Mouse (Mus musculus): ENCODE measurements at regions not wholly inside any gene's neighbourhood (a gene's known extent, or its start where the extent isn't known, plus 50 kb on each side); places are given as distances from the start of the nearest gene placed in this dataset.

DNA sequence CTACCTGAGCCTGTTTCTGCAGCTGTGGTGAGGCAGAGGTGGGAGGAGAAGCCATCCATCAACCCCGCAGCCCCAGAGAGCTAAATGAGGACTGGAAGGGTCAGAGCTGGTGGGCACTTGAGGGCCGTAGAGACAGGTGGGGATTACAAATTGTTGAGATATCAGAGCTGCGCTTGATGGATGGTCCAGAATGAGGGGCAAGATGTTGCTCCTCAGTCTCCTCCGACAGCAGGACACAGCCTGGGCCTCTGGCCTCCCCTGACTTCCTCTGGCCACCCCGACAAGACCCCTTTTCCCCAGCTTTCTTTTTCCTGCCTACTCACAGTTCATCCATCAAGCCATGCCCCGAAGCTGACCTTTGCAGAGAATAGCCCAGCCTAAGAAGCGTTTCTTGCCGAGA is 142.0 kb upstream of the Zfp703 start:
- DNase-seq (ENCODE audit: low read depth in 1 of 2, low spot score in 2 of 2) = no peak

DNA sequence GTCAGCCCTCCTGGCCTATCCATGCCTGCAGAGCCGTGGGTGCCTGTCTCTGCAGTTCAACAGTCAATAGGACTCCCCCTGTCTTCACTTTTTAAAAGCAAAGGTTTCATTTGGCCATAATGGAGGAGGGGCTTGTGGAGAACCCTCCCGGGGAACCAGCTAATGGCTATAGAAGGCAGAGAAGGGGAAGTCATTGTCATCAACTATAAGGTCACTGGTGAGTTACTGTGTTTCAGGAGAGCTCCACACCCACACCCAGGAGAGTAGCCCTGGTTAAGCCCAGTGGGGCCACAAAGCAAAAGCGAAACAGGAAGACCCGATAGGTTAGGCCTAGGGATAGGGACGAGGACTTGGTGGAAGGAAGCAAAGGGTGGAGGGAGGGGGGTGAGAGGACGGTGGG is 141.5 kb upstream of the Zfp703 start:
- peak; percentile 34 to 39 for DNase-seq (ENCODE audit: low read depth in 1 of 2, low spot score in 2 of 2)

DNA sequence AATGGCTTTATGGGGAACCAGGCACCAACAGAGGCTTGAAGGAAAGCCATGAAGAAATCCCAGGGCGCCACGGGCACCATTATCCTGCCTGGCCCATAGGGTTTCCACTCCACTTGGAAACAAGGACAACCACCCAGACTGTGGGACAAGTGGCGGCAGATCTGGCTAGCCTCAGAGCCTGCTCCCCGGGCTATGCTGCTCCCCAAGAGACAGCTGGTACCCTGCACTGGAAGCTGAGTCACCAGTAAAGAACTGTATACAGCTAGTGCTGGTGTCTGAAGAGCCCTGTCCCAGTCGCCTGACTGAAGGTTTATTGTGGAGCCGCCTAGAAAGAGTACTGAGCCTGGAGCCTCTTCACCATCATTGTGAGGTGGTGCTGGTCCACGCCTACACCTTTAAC is 140.6 kb upstream of the Zfp703 start:
- DNase-seq (ENCODE audit: low read depth in 1 of 2, low spot score in 2 of 2) = no peak

DNA sequence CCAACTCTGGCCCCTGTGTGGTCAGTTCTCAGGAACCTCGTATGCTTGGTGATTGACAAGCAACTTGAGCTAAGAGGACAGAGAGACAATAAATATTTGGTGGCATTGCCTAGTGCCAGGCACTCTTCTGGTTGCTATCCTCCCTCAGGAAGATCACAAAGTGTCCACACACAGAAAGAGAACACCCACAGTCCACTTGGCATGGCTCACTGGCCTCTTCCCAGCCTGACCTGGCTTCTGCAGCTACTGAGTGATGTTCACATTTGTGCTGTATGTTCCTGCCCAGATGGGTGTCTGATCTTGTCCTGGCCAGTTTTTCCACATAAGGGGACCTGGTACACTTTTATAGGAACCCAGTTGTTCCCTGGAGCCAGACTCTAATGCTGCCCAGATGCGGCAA is 136.8 kb upstream of the Zfp703 start:
- no peak for DNase-seq (ENCODE audit: low read depth in 1 of 2, low spot score in 2 of 2)

DNA sequence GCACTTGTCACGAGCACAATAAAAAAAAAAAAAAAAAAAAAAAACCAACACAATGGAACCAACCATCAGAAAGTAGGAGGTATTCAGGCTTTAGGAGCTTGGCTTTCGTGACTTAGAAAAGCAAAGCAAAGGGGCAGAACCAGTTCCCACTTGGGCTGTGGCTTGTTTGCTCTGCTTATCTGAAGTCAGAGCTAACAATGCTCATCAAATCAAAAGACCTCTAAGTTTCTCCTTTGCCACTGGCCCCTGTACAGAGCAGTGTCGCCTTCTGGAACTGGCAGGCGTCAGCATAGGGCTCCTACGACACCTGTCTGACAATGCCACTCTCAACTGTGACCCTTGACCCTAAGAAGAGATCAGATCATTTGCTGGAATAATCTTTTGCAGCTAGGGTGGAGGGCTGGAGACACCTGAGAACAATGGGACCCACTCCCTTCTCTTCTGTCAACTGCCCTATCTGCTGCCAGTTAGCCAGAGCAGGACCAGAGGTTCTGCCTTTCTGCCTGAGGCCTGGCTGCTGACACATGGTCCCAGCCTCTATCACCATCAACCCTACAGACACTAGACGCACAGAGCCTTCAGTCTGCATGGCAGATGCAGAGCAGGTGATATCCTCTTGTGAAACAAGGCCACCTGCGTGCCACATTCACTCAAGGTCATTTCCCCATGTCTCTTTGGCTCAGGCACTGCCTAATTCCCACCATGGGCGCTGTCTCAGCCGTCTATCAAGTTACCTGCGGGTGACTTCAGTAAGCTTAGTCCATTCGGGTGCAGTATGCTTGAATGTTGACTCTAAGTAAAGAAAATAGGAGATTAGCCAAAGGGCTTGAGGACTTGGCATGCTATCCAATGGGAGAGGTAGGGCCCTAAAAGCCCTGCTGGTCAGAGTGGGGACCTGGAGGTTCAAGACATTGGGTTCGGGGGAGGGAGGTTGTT is 136.1 kb upstream of the Zfp703 start:
- no peak for DNase-seq (ENCODE audit: low read depth in 1 of 2, low spot score in 2 of 2)

DNA sequence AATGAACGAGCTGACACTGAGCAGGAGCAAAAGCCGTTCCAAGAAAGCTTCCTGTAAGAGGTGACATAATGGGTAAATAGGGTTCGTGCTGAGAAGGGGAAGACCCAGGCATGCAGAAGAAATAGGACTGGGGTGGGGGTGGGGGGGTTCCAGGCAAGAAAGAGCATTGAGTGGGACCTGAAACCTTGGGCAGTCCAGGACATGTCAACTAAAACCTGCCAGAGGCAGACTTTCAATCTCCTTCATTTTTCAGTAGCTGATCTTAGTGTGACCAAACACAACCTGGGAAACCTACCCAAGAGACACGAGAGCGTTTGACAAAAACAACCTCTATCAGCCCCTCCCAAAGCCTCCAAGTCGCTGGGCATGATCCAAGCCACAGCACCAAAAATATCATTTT is 133.4 kb upstream of the Zfp703 start:
- DNase-seq (ENCODE audit: low read depth in 1 of 2, low spot score in 2 of 2) = no peak

DNA sequence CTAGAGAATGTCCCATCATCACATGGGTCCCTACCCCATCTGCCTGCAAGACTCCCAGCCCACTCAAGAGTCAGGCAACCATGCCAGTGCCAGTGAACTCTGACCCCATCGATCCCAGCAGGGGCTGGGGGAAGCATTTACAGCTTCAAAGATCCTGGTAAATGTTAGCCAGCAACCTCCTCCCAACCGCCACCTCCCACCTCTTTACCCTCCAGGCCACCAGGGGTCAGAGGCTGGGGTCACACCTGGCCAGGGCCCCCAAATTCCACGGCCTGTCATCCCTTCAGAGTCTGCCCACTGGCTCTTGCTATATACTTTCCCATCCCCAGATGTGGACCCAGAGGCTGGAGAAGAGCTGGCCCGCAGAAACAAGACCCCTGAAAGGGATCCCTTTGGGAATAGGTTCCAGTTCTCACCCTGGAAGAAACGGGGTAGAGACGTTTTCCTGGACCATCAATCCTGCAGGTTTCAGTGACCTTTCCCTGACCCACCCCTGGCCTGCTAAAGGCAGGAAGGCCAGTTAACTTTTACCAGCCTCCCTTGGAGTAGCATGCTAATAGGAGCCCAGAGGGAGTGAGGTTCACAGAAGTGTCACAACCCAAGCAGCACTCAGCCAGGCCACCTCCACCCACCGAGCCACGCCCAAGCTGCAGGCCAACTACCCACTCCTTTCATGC is 132.9 kb upstream of the Zfp703 start:
- no peak for DNase-seq (ENCODE audit: low read depth in 1 of 2, low spot score in 2 of 2)

DNA sequence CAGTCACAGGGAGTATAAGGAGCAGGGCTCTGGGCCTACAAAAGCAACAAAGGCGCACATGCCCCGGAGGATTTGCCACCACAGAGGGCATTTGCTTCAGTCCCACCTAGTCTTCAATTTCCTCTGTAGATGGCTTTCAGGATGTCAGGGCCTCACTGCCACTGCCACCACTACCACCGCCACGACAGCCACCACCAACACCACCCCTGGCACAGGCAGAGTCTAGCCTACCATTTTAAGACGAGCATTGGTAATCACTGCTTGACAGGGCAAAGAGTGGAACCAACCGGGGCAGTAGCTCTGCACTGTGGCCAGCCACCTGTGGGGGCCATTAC is 132.3 kb upstream of the Zfp703 start:
- DNase-seq (ENCODE audit: low read depth in 1 of 2, low spot score in 2 of 2) = no peak

DNA sequence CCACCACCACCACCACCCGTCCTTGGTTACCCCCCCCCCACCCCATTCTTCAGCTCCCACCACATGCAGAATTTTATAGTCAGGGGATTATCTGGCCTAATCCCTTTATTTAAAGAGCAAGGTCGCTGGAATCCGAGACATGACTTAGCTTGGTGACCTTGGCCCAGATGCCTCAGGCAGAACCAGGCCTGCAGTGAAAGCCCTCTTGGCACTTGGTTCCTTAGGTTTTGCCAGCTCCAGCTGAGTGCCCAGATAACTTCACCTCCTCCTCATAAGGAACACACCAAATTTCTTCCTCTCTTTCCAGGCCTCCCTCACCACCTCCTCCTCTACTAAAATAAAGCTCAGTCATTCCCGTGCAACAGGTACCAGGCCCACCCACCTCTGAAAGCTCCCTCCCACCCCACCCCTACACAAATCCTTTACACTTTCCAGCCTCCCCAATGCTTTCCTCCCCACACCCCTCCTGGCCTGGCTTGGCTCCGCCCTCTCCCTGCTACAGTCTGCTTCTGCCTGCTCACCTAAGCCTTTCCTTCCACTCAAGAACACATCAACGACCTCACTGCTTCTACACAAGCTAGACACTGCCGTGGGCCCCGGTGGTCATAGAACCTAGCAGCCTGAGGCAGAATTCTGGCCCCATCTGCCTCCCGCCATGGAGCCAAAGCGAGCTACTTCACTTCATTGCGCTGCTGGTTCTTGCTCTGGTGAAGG is 131.5 kb upstream of the Zfp703 start:
- no peak for DNase-seq (ENCODE audit: low read depth in 1 of 2, low spot score in 2 of 2)

DNA sequence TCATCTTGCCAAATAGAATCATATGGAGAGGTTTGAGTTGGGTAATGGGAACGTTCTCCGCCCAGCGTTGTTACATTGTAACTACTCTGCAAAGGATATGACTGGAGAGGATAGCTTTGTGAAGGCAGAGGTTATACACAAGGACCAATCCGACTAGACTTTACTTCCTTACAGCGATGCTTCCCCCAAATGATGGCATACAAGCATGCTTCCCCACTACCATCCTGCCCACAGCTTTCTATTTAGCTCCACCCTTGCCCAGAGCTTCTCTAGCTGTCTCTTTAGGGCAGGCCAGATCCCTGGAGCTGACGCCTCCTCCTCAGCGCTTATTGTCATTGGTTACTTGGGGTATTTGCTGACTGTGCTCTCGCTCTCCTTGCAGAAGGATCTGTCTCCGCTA is 130.1 kb upstream of the Zfp703 start:
- DNase-seq (ENCODE audit: low read depth in 1 of 2, low spot score in 2 of 2) = no peak

DNA sequence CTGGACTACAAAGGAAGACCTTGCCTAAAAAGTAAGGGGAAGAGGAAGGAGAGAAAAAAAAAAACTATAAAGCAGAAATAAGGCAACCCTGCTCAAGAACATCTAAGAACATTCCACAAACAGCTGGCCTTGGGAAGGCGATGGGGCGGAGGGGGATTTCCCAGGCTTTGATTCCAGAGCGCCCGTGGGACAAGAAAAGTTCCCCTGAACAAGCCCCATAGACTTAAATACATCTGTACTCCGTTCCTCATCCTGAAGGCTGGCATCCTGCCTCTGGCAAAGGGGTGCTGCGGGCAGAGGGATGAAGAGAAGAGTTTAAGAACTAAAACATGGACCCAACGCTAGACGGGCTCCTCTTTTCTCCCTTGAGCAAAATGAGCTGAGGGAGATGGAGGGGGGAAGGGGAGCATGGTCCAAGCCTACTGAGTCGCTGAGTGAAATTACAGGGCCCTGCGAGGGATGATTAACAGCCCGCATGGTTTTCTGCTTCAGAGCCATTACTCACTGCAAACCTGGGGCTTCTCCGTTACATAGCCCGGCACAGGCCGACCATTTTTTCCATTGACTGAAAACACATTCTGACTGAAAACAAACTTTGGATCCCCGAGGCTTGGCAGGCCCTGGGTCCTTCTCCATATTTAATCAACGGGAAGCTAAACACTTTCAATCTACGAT is 128.9 kb upstream of the Zfp703 start:
- DNase-seq (ENCODE audit: low read depth in 1 of 2, low spot score in 2 of 2) = no peak

DNA sequence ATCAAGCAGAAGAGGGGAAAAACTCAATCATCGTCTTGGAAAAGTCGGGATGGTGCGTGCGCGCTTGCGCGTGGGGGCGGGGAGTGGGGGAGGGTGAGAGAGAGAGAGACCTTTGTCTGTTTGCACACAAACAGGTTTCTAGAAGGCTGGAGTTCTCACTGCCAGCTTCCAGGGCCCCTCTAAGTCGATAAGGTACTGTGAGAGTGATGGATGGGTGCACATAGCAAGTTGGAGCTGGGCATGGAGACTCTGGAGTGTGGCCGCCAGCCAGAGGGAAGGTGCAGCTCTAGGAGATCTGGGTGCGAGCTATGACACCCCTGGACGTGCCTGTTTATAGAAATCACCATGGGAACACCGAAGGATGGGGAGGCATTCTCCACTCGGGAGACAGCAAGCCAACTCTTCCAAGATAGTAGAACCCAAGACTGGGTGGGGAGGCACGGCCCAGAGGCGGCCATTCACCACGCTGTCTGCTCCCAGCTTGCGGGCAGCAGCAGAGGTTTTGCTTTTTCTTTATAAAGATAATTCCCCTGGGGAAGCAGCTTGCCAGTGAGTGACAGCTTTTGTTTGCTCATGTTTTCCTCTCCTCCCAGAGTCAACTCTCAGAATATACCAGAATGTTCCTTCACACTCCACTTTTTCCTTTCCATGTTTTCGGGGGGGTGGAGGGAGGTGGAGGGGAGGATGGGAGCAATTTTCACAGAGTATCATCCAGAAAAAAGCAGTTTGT is 128.0 kb upstream of the Zfp703 start:
- no peak for DNase-seq (ENCODE audit: low read depth in 1 of 2, low spot score in 2 of 2)

DNA sequence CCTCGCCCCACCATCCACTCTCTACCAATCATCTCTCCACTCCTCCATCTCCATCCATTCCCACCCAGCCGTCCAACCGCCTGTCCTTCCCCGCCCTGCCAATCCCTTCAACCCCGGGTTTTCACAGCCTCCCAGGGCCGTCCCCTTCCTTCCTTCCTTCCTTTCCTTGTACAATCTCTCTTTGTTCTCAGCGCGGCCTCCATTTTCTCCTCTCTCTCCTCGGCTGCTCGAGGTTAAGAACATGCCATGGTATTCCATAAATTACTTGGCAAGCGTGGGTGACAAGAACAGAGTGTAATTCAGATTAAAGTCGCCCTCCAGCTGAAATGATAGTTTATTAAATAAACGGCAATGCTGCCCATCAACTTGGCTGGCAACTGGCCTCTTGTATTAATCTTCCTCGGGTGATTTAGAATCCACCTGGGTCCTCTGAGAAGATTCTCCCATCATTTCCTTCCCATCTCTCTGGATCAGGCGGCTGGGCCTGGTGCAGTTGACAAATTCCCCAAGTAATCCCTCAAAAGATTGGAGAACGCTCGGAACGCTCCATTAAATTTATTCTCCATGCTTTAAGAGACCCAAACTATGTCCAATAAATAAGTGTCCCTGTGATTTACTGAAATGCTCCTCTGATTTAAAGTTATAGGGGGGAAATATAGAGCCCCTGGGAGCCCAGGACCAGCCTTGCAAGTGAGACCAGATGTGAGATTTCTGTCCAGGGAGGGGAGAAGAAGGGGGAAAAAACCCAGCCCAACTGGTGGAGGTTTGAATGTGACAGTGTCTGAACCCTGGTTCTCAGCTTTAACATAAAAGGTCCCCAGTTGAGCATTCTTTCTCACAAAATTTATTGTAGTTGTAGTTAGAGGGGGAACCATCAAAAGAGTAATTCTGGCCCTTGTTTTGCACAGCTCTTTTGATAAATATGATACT is 125.0 kb upstream of the Zfp703 start:
- DNase-seq (ENCODE audit: low read depth in 1 of 2, low spot score in 2 of 2) = no peak

DNA sequence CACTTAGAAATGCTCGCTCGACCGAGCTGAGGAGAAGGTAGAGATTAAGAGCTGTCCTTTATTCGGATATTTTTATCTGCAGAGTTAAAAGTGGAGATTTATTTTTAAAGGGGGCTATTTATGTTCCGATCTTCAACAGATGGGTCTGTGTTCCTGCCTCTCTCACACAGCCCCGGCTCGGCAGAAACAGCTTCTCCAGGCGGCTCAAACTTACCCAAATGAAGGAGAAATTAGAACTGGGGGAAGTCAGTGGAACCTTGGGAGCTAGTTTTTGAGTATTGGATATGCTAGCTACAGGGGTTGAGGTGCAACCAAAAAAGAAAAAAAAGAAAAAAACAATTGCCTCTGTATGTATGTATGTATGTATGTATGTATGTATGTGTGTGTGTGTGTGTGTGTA is 124.2 kb upstream of the Zfp703 start:
- DNase-seq (ENCODE audit: low read depth in 1 of 2, low spot score in 2 of 2) = no peak

DNA sequence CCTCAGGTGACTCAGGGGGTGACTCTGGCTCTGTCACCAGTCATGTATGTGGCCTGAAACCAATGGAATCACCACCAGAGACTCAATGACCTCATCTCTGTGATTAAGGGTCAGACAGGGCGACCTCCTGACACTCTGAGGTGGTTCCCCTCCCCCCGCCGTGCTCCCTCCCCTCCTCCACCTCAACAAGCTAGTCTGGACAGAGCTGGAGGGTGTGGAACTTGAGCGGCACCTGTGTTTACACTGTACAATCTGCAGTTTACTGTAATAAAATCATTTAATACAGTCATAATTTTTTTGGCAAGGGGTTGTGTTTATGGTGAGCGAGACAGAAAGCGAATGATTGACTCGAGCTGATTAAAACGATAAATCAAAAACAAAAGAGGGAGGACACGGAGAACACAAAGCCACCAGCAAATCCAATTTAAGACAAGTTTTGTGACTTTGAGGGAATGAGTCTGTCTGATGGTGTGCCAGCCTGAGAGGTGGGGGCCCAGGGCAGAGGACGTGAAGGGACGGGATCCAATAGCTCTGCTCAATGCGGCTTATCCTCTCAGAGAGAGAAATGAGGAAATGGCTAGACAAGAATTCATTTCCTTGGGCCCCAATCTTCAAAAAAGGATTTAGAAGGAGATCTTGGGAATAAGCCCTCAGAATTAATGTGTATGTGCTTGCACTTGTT is 122.4 kb upstream of the Zfp703 start:
- no peak for DNase-seq (ENCODE audit: low read depth in 1 of 2, low spot score in 2 of 2)

DNA sequence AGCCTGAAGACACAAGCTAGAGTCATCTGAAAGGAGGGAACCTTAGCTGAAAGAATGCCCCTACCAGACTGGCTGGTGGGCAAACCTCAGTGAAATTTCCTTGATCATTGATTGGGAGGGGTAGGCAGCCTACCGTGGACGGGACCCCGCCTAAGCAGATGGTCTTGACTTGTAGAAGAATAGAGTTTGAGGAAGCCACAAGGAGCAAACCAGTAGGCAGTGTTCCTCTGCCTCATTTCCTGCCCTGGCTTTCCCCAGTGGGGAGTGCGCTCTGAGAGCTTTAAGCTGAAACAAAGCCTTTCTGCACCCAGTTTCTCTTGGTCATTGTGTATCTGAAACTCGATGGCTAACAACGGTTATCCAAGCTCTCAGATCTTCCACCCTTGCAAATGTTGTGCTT is 121.9 kb upstream of the Zfp703 start:
- DNase-seq (ENCODE audit: low read depth in 1 of 2, low spot score in 2 of 2) = no peak

DNA sequence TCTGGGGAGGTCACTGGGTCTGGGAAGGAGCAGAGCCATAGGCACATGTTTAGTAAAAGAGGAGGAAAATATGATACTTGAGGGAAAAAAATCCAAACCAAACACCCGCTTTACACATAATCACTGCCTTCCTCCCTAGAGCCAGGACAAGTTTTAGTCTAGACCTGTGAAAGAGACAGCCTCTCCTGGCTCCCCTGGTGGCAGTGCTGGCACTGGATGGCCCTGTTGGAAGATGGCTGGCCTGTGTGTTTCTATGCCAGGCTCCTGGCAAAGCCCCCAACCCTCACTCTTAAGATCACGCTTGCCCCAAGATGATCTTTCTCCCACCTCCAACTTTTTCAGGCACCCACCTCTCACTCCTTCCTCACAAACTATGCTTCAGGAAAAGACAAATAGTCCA is 112.6 kb upstream of the Zfp703 start:
- no peak for DNase-seq (ENCODE audit: low read depth in 1 of 2, low spot score in 2 of 2)

DNA sequence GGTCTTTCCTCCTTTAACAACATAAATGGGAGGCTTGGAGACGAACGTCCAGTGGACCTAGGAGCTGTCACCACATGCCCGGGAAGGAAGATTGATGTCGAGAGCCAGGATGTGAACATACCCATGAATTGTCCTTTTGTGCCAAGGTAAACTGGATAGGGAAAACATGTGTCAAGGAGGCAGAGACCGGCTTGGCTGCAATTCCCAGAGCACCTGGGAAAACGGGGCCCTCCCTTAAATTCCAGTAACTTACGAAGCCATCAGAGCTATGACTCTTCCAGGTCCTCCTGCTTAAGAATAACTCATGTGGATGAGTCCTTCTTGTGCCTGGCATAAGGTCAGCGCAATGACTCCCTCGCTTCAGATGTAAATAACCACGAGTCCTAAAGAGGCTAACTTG is 112.2 kb upstream of the Zfp703 start:
- DNase-seq (ENCODE audit: low read depth in 1 of 2, low spot score in 2 of 2) = no peak

DNA sequence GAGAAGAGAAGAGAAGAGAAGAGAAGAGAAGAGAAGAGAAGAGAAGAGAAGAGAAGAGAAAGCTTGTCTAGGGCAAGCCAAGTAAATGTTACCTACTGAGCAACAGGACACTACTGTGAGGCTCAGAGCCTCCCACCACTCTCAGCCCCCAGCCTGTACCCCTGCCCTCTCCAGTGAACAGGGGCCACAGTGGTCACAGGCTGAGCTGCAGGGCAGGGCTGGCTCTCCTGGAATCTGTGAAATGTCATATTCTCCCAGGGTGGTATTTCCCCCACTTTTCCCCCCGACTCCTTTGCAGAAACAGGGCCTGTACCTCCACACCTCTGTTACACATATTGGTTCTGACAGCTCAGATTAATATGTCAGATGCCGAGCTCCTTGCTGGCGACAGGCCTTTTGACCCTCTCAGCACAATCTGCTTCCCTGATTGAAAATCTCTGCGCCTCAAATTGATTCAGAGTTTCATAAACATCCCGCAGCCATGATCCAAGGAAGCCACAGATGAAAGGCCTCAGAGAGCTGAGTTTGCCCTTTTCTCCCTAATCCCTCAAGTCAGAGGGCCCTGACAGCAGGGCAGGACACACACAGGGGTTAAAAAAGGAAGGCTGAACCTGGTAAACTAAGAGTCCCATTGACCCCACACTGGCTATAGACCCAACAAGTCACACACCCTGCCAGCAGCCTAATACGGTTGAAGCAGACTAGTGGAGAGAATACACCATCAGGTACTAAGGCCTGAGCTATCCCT is 108.8 kb upstream of the Zfp703 start:
- no peak for DNase-seq (ENCODE audit: low read depth in 1 of 2, low spot score in 2 of 2)

Measured in monocyte, adult 2 months (primary cell).